Mouse (Mus musculus) lung, postnatal 0 days (tissue): ENCODE measurements around the gene Zan.
A peak's percentile ranks its signal among the peaks of the same experiment; 100 is the strongest.

Experiments
- CTCF ChIP-seq: IDR thresholded peaks from 2 replicates; pipeline ENCODE4 v1.5.1; 2016; ENCODE audit warnings: antibody characterized with exemption, mild to moderate bottlenecking
- EP300 ChIP-seq: IDR thresholded peaks from 2 replicates; pipeline ENCODE4 v1.6.1; 2016; ENCODE audit warnings: antibody characterized with exemption, mild to moderate bottlenecking, control low read depth

- TF ChIP-seq EP300 (no peak), CTCF (peak; percentile 87)
Observed at GRCm38 (mm10) chr5:137333512-137334174, 143.2 kb downstream of the Zan start, which contains the start of gene Slc12a9.
